Mouse (Mus musculus) testis, adult 10 weeks (tissue): Measurements from ENCODE around the gene Vmn1r206. TPM values are rescaled to one million over a fixed set of nuclear protein-coding genes. Genes with fewer than 3 reads are reported as not detected.

Experiments used
- polyA plus RNA-seq: library from polyadenylated mRNA; stranded (reverse); fragments of 350-450 nt; fragmentation: Illumina TruSeq; extraction: RNeasy Lipid Tissue Mini Kit (QIAGEN cat#74804); gene quantifications from one replicate; pipeline ENCODE4 v1.2.3, GENCODE M21; 2014; ENCODE audit warnings: low read depth, low replicate concordance

The Vmn1r206 gene
- not detected for polyA plus RNA-seq

DNA sequence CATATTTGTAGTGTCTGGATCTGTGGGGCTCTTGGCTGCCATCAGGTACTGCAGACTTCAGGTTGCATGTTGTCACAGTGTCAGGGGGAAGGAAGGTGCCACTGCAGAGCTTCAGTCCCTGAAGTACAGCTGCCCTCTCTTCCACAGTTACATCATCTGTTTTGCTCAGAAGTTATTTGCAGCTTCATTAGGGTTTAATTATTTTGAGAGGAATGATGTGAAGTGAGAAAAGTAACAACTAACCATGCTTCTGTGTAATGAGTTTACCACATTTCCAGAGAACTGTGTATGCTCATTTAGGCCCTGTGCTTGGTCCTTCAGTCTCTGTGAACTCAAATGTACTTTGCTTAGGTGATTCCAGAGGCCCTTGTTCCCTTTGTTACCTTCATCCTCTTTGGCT is at the start of gene Vmn1r206:
TSS of gene Vmn1r206 (minus strand) at position 101 of the 400 bp plus-strand sequence.

DNA sequence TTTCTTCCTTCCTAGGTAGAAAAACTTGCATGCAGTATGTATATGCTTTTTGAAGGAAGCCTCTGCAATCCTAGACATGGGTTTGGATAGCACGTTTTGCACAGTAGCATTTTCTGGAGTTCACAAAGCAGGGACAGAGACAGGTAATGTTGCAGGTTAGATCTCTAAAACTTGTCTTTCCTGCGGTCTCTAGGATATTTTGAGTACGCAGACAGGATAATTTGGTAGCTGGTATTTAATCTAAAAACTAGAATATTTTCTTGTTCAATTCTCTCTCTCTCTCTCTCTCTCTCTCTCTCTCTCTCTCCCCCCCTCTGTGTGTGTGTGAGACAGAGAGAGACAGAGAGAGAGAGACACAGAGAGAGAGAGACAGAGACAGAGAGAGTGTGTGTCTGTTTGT is 31.2 kb downstream of the Vmn1r206 start, which contains the start of gene Vmn1r205:
TSS of gene Vmn1r205 (minus strand) at position 101 of the 400 bp plus-strand sequence.

Other genes starting within 250 kb of the Vmn1r206 start
- gene Vmn1r199, start 244.4 kb downstream of the Vmn1r206 start, polyA plus RNA-seq: not detected
- not detected for gene Vmn1r200, start 233.9 kb downstream of the Vmn1r206 start, polyA plus RNA-seq
- not detected for gene Vmn1r201, start 152.3 kb downstream of the Vmn1r206 start, polyA plus RNA-seq
- not detected for gene Vmn1r202, start 118.9 kb downstream of the Vmn1r206 start, polyA plus RNA-seq
- not detected for gene Vmn1r203, start 106.1 kb downstream of the Vmn1r206 start, polyA plus RNA-seq
- not detected for gene Vmn1r204, start 71.1 kb downstream of the Vmn1r206 start, polyA plus RNA-seq
- not detected for gene Vmn1r205, start 31.3 kb downstream of the Vmn1r206 start, polyA plus RNA-seq
- gene Vmn1r207-ps, start 105.4 kb upstream of the Vmn1r206 start, polyA plus RNA-seq: not detected
- gene Vmn1r208, start 153.1 kb upstream of the Vmn1r206 start, polyA plus RNA-seq: not detected
- not detected for gene Vmn1r209, start 185.4 kb upstream of the Vmn1r206 start, polyA plus RNA-seq
- not detected for gene Vmn1r210, start 207.1 kb upstream of the Vmn1r206 start, polyA plus RNA-seq
- gene Vmn1r211, start 233.3 kb upstream of the Vmn1r206 start, polyA plus RNA-seq: 0.03 TPM